Mouse (Mus musculus) limb, embryonic 14.5 days (tissue): Measurements from ENCODE around the gene Shisa9. TPM values are rescaled to one million over a fixed set of nuclear protein-coding genes. Genes with fewer than 3 reads are reported as not detected.
A peak's percentile ranks its signal among the peaks of the same experiment; 100 is the strongest.

Experiments used
- ATAC-seq: fragments of 200-750 bp; cut with Nextera tagmentation; 2 replicates; pipeline ENCODE4 v1.8.0; 2017; ENCODE audit warnings: low read depth, moderate number of reproducible peaks, moderate TSS enrichment; ENCODE audit not compliant: low FRiP score
- DNase-seq: peaks from one replicate; pipeline ENCODE4 v3.0.0-alpha.2; 2015; ENCODE audit warnings: low spot score
- H3K27ac ChIP-seq: fragments of 300-500 bp; sonication (generic); replicated peaks from 2 replicates; pipeline ENCODE4 v1.5.1; 2014; ENCODE audit warnings: low read depth, mild to moderate bottlenecking, low read length, moderate library complexity, mixed read lengths
- H3K27me3 ChIP-seq: fragments of 300-500 bp; sonication (generic); 2 replicates; pipeline ENCODE4 v1.6.1; 2014; ENCODE audit warnings: low read length, mixed read lengths; ENCODE audit not compliant: control insufficient read depth, insufficient read depth
- H3K36me3 ChIP-seq: fragments of 300-500 bp; sonication (generic); 2 replicates; pipeline ENCODE4 v1.6.1; 2014; ENCODE audit warnings: mild to moderate bottlenecking, low read length, moderate library complexity, mixed read lengths; ENCODE audit not compliant: control insufficient read depth, insufficient read depth
- H3K4me1 ChIP-seq: fragments of 300-500 bp; sonication (generic); 2 replicates; pipeline ENCODE4 v1.6.1; 2014; ENCODE audit warnings: antibody characterized with exemption, low read length, mixed read lengths; ENCODE audit not compliant: control insufficient read depth, insufficient read depth
- H3K4me2 ChIP-seq: fragments of 300-500 bp; sonication (generic); replicated peaks from 2 replicates; pipeline ENCODE4 v1.6.1; 2014; ENCODE audit warnings: low read depth, mild to moderate bottlenecking, low read length, moderate library complexity; ENCODE audit not compliant: severe bottlenecking
- H3K4me3 ChIP-seq: fragments of 300-500 bp; sonication (generic); replicated peaks from 2 replicates; pipeline ENCODE4 v1.5.1; 2014; ENCODE audit warnings: low read length
- H3K9ac ChIP-seq: fragments of 300-500 bp; sonication (generic); 2 replicates; pipeline ENCODE4 v1.6.1; 2014; ENCODE audit warnings: mild to moderate bottlenecking, low read depth, low read length, moderate library complexity; ENCODE audit not compliant: severe bottlenecking
- H3K9me3 ChIP-seq: fragments of 300-500 bp; sonication (generic); 2 replicates; pipeline ENCODE4 v1.6.1; 2016; ENCODE audit warnings: low read length; ENCODE audit not compliant: control insufficient read depth
- POLR2A ChIP-seq: fragments of 200-500 bp; IDR thresholded peaks from 2 replicates; pipeline ENCODE4 v1.8.0; 2012; ENCODE audit warnings: inconsistent platforms, mild to moderate bottlenecking, moderate library complexity, borderline replicate concordance; ENCODE audit not compliant: insufficient read depth, insufficient read length; ENCODE audit errors: extremely low read depth
- WGBS: fragments of 180-500 bp; shearing (Covaris S2); extraction: QIAGEN DNeasy Blood & Tissue Kit; methylation state at CpG from one replicate; pipeline ENCODE4 v1.1.7; 2014; 5-methylcytosine and 5-hydroxymethylcytosine counted together
- polyA plus RNA-seq, 2 experiments: library from polyadenylated mRNA; depleted of rRNA in 1 of 2; stranded (reverse) in 1 of 2; unstranded in 1 of 2; fragments of >200 nt; fragmentation: Nextera tagmentation in 1 of 2; extraction: Ambion mirVana in 1 of 2; gene quantifications; 2 replicates each; pipeline versions ENCODE4 v1.2.1 to v1.2.3; 2012 to 2014

Shisa9 gene
- polyA plus RNA-seq, 2 experiments, result 1.8 to 2.4 TPM

DNA sequence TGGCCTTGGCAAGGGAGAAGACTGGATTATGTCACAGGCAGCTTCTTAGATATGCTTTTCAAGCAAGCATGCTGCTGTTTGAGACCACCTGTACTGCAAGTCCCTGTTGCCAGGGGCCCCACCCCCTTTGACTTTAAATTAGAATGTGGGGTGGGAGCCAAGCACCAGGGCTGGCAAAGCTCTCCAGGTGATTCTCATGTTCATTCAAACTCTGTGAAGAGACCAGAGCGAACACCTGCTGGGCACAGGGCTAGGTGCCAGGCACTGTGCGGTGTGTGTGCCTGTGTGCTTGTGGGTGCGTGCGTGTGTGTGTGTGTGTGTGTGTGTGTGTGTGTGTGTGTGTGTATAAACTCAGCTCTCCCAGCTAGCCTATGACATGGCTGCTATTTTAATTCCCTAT lies 3.1 kb downstream of the Shisa9 start:
- DNase-seq (no peak), ATAC-seq (no peak)
- WGBS, result 72% methylated on average over 4 of the region's 4 CpGs
- Histone ChIP-seq H3K9ac (no peak overlapping the region), H3K4me3 (no peak overlapping the region), H3K36me3 (no peaks in the 10 kb centered on the region), H3K4me2 (no peak overlapping the region), H3K27me3 (peaks cover 63% of the 10 kb centered on the region), H3K9me3 (no peaks in the 10 kb centered on the region), H3K27ac (no peak overlapping the region), H3K4me1 (peaks cover 7% of the 10 kb centered on the region)
- no peak for TF ChIP-seq POLR2A

DNA sequence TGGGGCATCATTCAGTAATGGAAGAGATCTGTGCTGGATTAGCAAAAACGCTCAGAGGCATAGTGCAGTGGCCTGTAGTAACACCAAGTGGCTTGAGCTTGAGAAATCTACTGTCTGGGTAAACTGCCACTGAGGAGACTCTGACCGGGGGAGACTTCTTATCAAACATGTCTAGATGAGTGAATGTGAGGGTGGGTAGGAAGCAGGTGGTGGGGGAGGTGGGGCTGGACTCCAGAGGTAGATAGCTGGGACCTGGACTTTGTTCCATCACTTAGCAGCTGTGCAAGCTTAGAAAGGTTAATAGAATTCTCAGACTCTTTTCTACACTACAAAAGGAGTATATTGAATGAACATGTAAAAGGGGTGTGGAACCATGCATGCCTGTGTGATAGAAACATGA lies 21.3 kb downstream of the Shisa9 start:
- no peak for DNase-seq
- no peak overlapping the region for H3K9ac ChIP-seq
- no peaks in the 10 kb centered on the region for H3K9me3 ChIP-seq
- no peak overlapping the region for H3K27ac ChIP-seq
- TF ChIP-seq POLR2A, result no peak
- WGBS, result 84% methylated on average over 2 of the region's 2 CpGs
- H3K4me2 ChIP-seq, result no peak overlapping the region
- no peaks in the 10 kb centered on the region for H3K36me3 ChIP-seq
- H3K27me3 ChIP-seq, result no peaks in the 10 kb centered on the region
- ATAC-seq, result no peak
- H3K4me1 ChIP-seq, result no peaks in the 10 kb centered on the region
- no peak overlapping the region for H3K4me3 ChIP-seq

DNA sequence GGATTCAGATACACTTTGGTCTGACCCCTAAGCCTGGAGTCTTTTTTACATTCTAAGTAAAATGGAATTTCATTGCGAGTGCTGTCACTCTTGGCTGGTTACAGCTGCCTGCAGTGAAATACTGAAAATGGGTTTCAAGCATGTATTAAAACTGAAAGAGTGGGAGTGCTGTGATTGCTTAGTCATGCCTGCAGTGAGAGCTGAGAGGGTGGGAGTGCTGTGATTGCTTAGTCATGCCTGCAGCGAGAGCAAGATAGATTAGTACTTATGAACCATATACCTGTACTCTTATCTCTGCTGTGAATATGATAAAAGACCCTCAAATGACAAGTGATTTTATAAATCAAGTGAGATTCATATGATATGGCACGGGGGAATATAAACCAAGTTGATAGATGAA lies 26.2 kb downstream of the Shisa9 start:
- no peaks in the 10 kb centered on the region for H3K36me3 ChIP-seq
- H3K4me3 ChIP-seq, result no peak overlapping the region
- no peaks in the 10 kb centered on the region for H3K4me1 ChIP-seq
- ATAC-seq (no peak), DNase-seq (no peak)
- H3K4me2 ChIP-seq, result no peak overlapping the region
- no peak for TF ChIP-seq POLR2A
- H3K9ac ChIP-seq, result no peak overlapping the region
- H3K27ac ChIP-seq, result no peak overlapping the region
- no peaks in the 10 kb centered on the region for H3K27me3 ChIP-seq
- WGBS, result 90% methylated on average over 3 of the region's 3 CpGs
- H3K9me3 ChIP-seq, result no peaks in the 10 kb centered on the region

GRCm38 (mm10) chr16:12012747-12013146 lies 28.8 kb downstream of the Shisa9 start:
- H3K27me3 ChIP-seq, result no peaks in the 10 kb centered on the region
- H3K4me1 ChIP-seq, result no peaks in the 10 kb centered on the region
- H3K36me3 ChIP-seq, result no peaks in the 10 kb centered on the region
- H3K27ac ChIP-seq, result no peak overlapping the region
- no peak for ATAC-seq
- H3K4me3 ChIP-seq, result no peak overlapping the region
- 56% methylated on average over 2 of the region's 2 CpGs for WGBS
- peak; percentile 13 for DNase-seq
- no peak overlapping the region for H3K4me2 ChIP-seq
- H3K9me3 ChIP-seq, result no peaks in the 10 kb centered on the region
- H3K9ac ChIP-seq, result no peak overlapping the region
- TF ChIP-seq POLR2A, result no peak

GRCm38 (mm10) chr16:12014523-12014922 lies 30.6 kb downstream of the Shisa9 start:
- no peaks in the 10 kb centered on the region for H3K4me1 ChIP-seq
- no peak overlapping the region for H3K4me2 ChIP-seq
- no peaks in the 10 kb centered on the region for H3K27me3 ChIP-seq
- ATAC-seq, result no peak
- no peak overlapping the region for H3K27ac ChIP-seq
- TF ChIP-seq POLR2A, result no peak
- H3K4me3 ChIP-seq, result no peak overlapping the region
- H3K36me3 ChIP-seq, result no peaks in the 10 kb centered on the region
- no peaks in the 10 kb centered on the region for H3K9me3 ChIP-seq
- 72% methylated on average over 4 of the region's 4 CpGs for WGBS
- no peak for DNase-seq
- H3K9ac ChIP-seq, result no peak overlapping the region
